Mouse (Mus musculus) C2C12 (cell line): ENCODE measurements at regions not wholly inside any gene's neighbourhood (a gene's known extent, or its start where the extent isn't known, plus 50 kb on each side); places are given as distances from the start of the nearest gene placed in this dataset.

Experiments
- H3K27me3 ChIP-seq: one replicate; pipeline ENCODE4 v1.6.1; 2011; ENCODE audit not compliant: control insufficient read depth, insufficient read depth, insufficient read length
- H3K36me3 ChIP-seq: one replicate; pipeline ENCODE4 v1.6.1; 2011; ENCODE audit not compliant: control insufficient read depth, insufficient read depth
- H3K4me3 ChIP-seq: one replicate; pipeline ENCODE4 v1.5.1; 2011; ENCODE audit warnings: mild to moderate bottlenecking, control low read depth; ENCODE audit not compliant: poor library complexity, insufficient read depth, severe bottlenecking
- H3K79me2 ChIP-seq: one replicate; pipeline ENCODE4 v1.6.1; 2011; ENCODE audit not compliant: control insufficient read depth, insufficient read depth
- H3K79me3 ChIP-seq: one replicate; pipeline ENCODE4 v1.6.1; 2011; ENCODE audit warnings: low read depth, control low read depth
- H3ac ChIP-seq: one replicate; pipeline ENCODE3; 2011; ENCODE audit warnings: low read depth; ENCODE audit not compliant: control insufficient read depth, insufficient read length
- CTCF ChIP-seq: IDR thresholded peaks from one replicate; pipeline ENCODE4 v1.5.1; 2011; ENCODE audit not compliant: control insufficient read depth, insufficient read depth, insufficient read length
- MYOD1 ChIP-seq: IDR thresholded peaks from one replicate; pipeline ENCODE4 v1.6.1; 2011; ENCODE audit warnings: low read depth; ENCODE audit not compliant: control insufficient read depth, insufficient read length
- USF1 ChIP-seq: IDR thresholded peaks from one replicate; pipeline ENCODE4 v1.6.1; 2011; ENCODE audit warnings: low read depth, mild to moderate bottlenecking, control low read depth, moderate library complexity

GRCm38 (mm10) chr16:79778729-79779128, 687.8 kb upstream of the Tmprss15 start:
- H3K4me3 ChIP-seq, result no peak overlapping the region
- no peaks in the 10 kb centered on the region for H3K27me3 ChIP-seq
- no peaks in the 10 kb centered on the region for H3K36me3 ChIP-seq
- TF ChIP-seq CTCF, result no peak
- TF ChIP-seq USF1, result no peak
- no peak for TF ChIP-seq MYOD1
- H3K79me2 ChIP-seq, result no peaks in the 10 kb centered on the region
- no peak overlapping the region for H3ac ChIP-seq
- no peaks in the 10 kb centered on the region for H3K79me3 ChIP-seq
